Mouse (Mus musculus) lung, postnatal 0 days (tissue): ENCODE results near the gene Blm.

Experiments used
- CTCF ChIP-seq: IDR thresholded peaks from 2 replicates; pipeline ENCODE4 v1.5.1; 2016; ENCODE audit warnings: antibody characterized with exemption, mild to moderate bottlenecking
- EP300 ChIP-seq: IDR thresholded peaks from 2 replicates; pipeline ENCODE4 v1.6.1; 2016; ENCODE audit warnings: antibody characterized with exemption, mild to moderate bottlenecking, control low read depth

GRCm38 (mm10) chr7:80450354-80450753 lies 84.6 kb downstream of the Blm start:
- no peak for TF ChIP-seq EP300
- TF ChIP-seq CTCF = no peak
